Mouse (Mus musculus): Measurements from ENCODE around the gene Ncam2.

The Ncam2 gene

DNA sequence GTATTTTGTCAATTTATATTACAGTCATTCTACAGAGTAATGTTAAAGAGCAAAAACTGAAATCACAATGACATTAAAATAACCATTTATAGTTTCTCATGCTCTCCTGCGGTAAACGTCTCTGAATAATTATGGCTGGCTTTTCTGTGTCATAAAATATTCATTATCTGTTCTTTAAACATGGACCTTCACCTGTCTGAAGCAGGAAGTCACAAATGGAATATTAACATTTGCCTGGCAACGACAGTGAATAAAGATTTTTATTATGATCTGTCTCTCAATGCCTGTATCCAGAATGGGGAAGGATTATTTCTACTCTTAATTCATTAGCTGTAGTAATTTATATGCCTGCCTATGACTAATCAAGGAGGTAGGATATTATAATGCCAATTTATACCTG, 108.7 kb downstream of the Ncam2 start:
- no peak for DNase-seq

DNA sequence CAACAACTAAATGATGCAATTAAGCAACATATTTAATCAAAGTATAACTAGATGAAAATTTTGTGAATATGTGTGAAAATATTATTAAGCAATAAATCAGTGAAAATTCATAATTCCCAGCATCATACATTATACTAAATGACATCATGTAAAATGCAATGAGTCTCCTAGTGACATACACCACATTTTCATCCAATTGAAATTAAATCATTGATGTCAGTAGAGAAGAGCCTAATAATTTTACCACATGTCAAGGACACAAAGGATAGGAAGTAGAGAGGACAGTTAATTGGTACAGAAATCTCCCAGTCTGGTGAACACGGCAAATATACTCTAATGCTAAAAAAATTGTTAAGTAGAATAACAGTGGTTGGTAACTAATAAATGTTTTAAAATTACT, 118.5 kb downstream of the Ncam2 start:
- no peak for DNase-seq

DNA sequence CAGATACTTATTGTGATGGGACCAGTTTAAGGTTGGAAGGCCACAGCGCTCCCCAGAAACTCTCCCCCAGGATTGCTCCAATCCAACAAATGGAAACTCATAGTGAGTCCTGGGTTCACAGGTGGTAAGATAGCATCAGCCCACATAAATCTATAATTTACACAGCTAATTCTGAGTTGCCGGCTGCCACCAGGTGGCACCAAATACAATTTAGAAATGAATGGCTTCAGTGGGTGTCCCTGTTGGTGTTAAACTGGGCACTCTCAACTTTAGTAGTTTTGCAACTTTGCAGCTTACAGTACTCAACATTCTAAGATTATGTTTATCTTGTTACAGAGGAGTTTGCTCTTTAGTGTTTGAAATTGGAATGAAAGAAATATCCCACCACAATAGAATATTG, 130.0 kb downstream of the Ncam2 start:
- DNase-seq, result peak; percentile 49

DNA sequence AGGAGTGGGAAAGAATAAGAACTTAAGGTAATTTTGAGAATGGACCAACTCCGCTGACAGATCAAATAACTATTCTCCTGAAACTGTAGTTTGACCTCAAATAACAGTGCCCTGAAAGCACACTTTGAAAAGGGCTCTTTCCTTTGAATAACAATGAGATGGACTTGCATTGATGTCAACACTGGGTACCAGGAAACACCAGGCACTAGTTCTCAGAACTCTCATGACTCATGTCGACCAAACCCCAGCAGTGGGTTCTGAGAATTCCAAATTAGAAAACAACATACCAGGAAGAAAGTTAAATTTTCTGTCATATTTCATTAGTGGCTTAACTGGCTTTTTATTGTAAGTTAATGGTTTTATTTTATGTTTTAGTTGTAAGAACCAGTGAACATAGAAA, 165.4 kb downstream of the Ncam2 start:
- DNase-seq, result no peak

DNA sequence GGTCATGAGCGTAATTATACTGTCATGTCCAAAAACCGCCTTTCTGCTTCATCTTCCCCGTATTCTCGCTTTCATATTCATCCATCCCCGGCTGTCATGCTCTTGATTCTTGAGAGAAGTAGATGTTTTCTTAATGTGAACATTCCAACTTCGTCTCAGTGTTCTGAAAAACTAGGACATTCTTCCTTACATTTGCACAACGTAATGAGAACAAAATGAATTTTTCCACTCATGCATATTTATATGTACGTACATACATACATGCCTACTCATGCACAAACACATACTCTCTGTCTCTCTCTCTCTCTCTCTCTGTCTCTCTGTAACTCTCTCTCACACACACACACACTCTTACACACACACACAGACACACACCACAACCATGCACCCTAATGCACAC, 173.7 kb downstream of the Ncam2 start:
- no peak for DNase-seq

DNA sequence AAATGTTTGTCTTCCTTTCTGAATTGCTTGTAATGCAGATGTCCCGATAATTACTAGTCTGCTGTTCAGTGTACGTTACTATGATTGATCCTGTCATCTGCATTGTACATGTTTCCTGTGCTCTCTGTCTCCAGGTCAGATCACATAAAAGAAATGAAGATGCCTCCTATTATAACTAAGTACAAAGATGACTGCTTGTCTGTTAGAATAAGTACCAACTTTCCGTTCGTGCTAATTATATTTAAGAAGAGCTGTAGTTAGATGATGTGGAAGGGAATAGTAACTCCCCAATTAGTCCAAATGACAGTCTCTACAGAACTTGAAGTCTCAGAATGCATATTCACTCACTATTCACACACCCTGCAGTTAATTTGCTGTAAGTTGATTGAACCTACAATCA, 179.9 kb downstream of the Ncam2 start:
- no peak for DNase-seq

DNA sequence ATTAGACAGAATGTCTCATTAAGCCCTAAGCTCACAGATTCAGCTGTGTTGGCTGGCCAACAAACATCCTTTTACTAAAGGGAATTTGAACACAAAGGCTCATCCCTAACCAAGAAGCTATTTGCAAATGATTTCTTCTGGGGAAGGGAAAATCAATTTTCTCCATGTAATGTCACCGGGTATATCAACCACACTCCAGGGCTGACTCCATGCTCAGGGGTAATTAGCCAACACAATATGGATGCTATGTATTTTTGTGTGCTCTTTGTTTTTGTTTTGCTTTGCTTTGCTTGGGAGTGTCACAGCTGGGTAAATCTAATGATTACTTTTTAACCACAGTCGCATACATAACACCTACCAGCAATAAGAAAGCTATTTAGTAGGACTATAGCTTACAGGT, 188.1 kb downstream of the Ncam2 start:
- DNase-seq, result no peak

DNA sequence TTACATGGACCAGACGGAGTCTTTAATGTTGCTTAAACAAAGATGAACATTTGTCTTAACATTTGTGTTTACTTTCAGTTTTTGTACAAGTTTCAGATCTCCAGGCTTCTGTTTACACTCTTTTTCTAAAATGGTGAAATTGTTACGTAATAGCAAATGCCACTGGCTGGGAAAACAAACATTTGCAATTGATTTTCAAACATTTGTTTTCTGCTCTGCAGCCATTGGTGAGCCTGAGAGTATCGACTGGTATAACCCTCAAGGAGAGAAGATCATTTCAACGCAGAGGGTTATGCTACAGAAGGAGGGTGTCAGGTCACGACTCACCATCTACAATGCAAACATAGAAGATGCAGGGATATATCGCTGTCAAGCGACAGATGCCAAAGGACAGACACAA, 234.1 kb downstream of the Ncam2 start:
- no peak for DNase-seq

DNA sequence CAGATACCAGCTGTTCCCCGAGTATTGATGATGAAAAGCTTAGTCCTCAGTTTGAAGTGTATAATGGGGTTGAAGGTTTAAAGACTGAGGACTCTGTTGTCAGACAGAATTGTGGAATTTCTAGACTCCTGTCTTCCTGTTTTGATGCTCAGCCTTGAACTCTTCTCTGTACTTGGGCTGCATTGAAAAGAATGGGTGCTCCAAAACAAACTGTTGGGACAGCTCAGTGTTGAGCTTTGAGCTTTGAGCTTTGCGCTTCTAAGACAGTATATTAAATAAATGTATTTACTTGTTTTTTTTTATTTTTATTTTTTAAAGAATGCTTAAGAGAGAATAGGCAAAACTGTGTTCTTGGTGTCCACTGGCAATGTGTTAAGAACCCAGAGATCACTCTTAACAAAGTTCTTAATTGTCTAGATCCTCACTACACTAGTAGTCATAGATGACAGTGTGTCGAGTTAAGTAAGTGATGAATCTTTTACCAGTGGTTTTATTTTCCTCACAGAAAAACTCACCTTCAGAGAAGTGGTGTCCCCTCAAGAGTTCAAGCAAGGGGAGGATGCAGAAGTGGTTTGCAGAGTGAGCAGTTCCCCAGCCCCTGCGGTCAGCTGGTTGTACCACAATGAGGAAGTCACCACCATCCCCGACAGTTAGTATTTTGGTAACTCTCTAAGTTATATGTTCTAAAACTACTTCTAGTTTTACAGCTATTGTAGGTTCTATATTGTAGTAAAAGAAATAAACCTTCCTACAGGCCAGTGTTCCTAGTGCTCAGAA, 236.8 kb downstream of the Ncam2 start:
- DNase-seq, result peak; percentile 6

DNA sequence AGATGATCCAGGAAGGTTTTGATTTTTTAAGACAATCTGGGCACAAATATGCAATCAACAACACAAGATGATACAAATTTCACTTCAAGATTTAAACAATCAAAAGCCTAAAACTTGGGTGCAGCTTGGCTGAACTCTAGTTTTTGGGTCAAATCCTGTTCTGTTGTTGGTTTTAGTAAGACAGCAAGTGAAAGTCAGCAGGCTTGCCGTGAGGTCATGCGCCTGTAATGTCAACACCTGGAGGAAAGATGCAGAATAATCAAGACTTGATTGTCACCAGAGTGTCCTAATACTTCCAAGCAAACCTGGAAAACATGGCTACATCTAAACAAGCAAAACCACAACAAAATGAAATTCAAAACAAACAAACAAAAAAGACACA, 237.4 kb downstream of the Ncam2 start:
- no peak for DNase-seq

DNA sequence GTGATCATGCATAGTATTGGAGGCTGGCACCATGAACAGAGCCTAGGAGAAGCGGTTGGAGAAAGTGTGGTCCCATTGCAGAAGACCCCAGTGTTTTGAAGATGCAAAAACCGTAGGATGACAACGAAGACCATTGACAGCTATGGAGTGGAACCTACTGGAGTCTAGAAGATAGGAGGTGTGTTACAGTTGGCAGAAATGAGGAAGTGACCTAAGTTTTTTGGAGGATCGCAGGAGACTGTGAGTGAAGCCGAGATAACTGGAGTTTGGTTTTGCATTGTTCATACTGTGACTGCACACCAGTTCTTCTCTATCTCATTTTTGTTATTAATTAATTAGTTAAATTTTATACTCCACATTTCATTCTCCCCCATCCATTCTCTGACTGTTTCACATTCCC, 250.4 kb downstream of the Ncam2 start:
- DNase-seq, result no peak

DNA sequence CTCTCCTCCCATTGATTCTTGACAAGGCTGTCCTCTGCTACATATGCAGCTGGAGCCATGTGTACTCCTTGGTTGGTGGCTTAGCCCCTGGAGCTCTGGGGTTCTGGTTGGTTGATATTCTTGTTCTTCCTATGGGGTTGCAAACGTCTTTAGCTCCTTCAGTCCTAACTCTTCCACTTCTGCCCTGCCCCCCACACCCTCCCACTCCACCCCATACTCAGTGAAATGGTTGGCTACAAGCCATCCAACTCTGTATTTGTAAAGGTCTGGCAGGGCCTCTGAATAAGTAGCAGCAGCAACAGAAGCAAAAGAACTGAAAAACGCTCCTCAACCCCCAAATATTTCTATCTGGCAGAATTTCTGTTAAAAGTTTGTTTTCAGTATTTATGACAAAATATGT, 252.5 kb downstream of the Ncam2 start:
- DNase-seq, result no peak

DNA sequence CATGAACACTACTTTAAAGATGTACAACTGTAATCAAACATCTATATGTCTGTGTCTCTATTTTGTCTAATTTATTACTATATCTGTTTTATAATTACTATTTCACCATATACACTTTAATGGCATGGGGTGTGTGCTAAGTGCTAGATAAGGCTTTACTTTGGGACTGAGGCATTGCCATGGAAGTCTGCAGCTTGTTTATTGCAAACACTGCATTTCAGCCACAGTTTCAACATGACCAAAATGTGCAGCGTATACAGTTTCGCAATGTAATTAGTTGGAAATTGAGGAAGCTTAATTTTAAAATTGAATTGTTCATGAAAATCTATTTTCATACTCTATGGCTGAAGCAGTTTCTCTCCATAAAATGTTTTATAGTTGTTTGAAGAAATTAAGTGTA, 254.0 kb downstream of the Ncam2 start:
- no peak for DNase-seq

DNA sequence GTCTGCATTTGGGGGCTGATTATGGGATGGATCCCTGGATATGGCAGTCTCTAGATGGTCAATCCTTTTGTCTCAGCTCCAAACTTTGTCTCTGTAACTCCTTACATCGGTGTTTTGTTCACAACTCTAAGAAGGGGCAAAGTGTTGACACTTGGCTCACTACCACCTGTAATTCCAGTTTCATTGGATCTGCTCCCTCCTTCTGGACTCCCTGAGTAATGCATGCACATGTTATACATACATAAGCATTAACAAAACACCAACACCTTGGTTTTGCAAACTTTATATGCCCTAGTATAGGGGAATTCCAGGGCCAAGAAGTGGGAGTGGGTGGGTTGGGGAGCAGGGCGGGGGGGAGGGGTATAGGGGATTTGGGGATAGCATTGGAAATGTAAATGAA, 262.2 kb downstream of the Ncam2 start:
- DNase-seq, result peak; percentile 17

DNA sequence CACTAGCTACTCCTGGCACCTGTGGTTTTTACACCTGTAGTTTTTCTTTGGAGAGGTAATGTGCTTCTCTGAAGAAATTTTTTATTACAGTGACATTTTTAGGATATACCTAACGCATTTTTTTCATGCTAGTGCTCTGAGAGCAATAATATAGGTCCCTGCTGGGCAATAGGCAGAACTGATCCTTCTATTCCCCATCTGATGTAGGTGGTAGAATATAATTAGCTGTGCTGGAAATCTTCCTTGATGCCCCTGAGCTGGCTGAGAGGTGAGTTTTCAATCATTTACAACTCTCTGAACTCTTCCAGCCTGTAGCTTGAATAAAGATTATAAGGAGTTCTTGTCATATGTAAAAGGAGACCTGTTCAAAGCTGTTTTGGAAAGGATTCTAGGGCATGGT, 272.4 kb downstream of the Ncam2 start:
- DNase-seq, result no peak

DNA sequence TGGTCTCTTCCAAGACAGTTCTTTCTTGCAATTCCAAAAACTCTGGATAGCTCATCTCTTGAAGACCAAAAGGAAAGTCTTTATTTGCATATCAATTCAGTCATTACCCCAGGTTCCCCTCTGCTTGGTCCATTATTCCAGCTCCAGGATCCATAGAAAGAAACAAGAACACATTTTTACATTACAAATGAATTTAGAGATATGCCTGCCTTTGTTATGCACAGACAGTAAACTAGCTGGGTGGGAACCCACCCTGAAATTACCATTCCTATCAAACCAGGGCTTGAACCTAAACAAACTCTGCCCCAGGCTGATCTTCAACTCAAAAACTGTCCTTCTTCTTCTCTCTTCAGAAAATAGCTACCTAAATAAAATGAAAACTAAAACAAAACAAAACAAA, 280.6 kb downstream of the Ncam2 start:
- no peak for DNase-seq

DNA sequence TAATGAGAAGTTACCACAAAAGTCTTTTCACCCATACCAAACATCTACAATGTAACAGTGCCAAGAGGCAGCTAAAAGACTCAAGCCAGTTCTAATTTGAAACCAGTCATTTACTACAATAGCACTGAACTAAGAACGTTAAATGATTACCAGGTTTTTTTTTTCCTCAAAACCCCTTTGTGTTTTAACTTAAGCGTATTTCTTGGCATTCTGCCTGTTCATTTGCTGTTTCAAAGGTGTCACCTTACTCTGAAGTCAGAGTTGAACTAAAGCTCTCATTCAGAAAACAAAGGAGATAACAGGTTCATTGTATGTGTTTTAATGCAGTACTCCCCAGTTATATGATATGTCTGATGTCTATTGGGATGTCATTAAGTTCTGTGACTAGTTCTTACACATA, 295.6 kb downstream of the Ncam2 start:
- no peak for DNase-seq

DNA sequence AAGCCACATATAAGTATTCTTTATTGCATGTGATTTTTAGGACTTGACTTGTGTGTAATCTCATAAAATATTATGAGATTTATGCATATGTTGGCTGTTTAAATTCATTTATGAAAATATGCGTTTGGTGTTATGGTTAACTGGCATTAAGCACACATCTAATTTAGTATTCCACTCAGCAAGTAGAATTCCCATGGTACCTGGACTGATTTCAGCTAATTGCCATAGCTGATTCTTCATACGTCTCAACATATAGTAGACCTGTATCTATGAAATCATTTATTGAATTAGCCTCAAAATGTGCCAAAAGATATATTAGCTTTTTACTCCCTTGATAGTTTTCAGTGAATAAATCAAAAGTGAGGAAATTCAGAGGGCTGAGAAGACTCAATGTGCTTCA, 302.1 kb downstream of the Ncam2 start:
- no peak for DNase-seq

DNA sequence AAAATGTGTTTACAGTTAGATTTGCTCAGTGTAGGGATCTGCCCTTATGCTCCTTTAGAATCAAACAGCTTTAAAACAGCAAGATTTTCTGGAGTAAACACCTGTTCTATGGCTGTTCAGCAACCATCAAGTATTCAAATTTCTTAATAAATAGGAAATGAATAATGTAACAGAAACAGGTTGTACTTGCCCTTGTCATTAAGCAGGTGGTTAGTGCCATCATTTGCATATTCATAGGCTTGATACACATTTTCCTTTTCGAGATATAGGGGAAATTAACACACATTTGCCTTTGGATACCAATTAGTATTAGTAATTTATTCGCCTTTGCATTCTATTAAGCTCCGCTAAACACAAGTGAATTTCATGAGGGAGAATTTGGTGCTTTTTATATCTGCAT, 335.7 kb downstream of the Ncam2 start:
- no peak for DNase-seq

DNA sequence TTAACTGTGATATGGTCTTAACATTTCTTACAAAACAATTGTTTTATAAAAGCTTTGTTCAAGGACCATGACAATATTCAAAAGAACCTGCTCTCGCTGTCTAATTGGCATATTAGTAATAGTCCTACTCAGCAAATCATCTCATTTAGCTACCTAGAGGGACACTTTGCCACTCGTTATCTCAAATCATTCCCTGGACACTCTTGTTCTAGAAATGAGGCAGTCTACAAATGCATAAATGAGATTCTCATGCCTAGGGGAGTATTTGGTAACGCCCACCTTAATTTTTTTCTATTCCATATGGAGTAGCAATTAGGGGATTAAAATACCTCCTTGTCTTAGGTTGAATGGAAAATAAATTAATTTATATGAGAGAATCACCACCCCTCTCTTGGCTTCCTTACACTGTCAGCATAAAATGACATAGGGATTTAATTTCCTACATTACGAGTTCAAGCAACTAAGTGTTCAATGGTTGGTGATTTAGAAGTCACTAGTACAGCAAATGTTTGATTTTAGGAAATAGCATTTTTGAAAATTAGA, 387.1 kb downstream of the Ncam2 start:
- no peak for DNase-seq

DNA sequence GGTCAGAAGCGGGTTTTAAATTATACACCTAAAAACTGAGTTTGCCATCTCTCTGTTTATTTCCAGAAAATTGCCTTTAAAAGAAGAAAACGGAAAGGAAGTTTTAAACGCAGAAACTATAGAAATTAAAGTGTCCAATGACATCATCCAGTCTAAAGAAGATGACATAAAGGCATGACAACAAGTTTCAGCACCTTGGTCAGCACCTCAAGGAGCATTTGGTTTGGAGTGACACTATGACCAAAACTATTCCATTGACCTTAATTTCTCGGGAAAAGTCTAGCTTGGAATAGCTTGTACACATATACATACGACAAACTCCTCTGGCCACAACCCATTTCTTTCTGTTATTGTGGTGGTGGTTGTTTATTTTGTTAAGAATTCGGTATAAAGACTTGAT, 422.8 kb downstream of the Ncam2 start:
- no peak for DNase-seq

DNA sequence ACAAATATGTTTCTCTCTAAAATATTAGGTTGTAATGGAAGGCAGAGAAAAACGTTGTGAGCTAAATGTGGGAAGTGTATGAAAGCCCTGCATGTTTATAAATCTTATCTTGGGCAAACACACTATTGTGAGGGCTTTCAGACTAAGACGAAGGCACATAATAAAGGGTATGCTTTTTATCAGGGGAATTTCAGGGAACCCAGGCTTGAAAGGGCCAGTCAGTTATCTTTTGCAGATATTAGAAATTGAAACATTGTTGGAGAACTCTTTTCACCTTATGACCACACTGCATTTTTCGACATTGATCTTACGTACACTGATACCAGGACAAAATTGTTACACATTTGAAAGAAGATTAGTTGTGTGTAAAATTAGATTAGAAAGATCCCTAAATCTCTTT, 423.3 kb downstream of the Ncam2 start:
- no peak for DNase-seq

DNA sequence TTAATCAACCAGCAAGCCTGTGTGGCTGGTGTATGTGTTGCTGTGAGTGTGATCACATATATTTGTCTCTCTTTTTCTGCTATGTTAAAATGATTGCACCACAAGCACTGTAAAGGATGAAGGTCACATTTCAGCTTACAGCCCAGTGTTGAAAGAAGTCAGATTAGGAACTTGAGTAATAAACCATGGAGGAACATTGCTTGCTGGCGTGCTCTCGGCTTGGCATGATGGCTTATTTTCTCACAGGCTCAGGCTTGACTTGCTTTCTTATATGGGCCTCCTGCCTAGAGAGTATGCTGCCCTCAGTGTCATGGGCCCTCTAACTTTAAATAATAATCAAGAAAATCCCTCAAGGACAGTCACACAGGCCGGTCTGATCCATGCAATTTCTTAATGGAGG, 449.8 kb downstream of the Ncam2 start:
- no peak for DNase-seq

DNA sequence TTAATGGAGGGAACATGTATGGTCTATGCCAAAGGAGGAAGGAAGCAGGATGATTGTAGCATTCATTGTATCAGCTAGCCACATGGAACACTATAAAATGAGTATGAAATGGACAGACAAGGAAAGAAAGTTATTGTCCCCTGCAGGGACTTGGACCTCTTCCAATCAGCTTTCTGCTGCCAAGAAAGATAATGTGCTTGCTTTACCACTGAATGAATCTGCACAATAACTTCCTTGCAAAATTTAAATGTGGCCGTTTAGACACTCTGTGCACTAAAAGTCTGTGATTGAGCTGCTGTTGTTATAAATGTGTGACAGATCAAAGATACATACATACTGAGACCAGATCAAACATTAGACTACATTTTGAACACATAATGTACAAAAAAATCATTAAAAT, 451.1 kb downstream of the Ncam2 start:
- no peak for DNase-seq

DNA sequence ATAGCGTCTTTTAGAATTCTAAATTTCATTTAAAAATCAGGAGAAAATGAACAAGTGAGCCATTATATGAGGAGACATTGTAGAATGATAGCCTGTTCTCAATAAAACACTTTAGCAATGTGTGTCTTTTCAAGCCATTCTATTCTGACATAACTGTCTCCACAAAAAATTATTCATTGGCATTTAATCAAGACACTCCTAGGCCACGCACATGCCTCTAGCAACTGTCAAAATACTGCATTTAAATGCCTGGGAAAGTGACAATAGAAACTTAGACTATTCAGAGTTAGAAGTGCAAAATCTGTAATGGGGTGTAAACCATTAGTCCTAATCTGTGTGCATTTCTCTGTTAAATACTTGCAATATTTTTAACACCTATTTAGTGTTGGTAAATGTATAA, 456.1 kb downstream of the Ncam2 start:
- DNase-seq, result no peak

Measured in thymus, postnatal 4 days (tissue).